Mouse (Mus musculus): ENCODE data around the gene Vezt. TPM values are rescaled to one million over a fixed set of nuclear protein-coding genes. Genes with fewer than 3 reads are reported as not detected.

The Vezt gene
- total and polyA plus RNA-seq, 3 experiments, result 9.5 to 13.5 TPM; not detected in 1

- no peak for TF ChIP-seq E2F4 (IDR thresholded peaks at IDR 0.05; ENCODE audit: borderline replicate concordance, low read depth, low read length)
- TF ChIP-seq ZC3H11A (IDR thresholded peaks at IDR 0.05; ENCODE audit: low read depth, low read length), result peak; percentile 58
- no peak for TF ChIP-seq GATA1 (IDR thresholded peaks at IDR 0.05; ENCODE audit: low read depth, low read length)
- no peak for TF ChIP-seq EP300 (IDR thresholded peaks at IDR 0.05; ENCODE audit: low read depth in 1 of 2, low read length in 2 of 2)
Observed at GRCm38 (mm10) chr10:94035658-94036374, at the start of gene Vezt, which contains the start of gene Fgd6 (continued).

GRCm38 (mm10) chr10:94082040-94082734, 46.6 kb upstream of the Vezt start:
- Histone ChIP-seq H3K9me3 (replicated peaks; ENCODE audit: insufficient read depth, low read length) (no peaks in the 10 kb centered on the region), H3K27me3 (ENCODE audit: control insufficient read depth in 1 of 2, insufficient read depth in 2 of 2, low read length in 2 of 2) (no peaks in the 10 kb centered on the region), H3K79me2 (ENCODE audit: control insufficient read depth, insufficient read depth, low read length, poor library complexity) (no peaks in the 10 kb centered on the region), H3K4me3 (ENCODE audit: control insufficient read depth in 1 of 2, insufficient read depth in 1 of 2, low read depth in 2 of 2, low read length in 2 of 2) (no peak overlapping the region), H3K36me3 (ENCODE audit: control insufficient read depth in 1 of 2, insufficient read depth in 2 of 2, low read length in 2 of 2) (peaks cover 0 to 10% of the 10 kb centered on the region in 2 experiments; a peak in 2 of 4 replicates), H3K27ac (ENCODE audit: control insufficient read depth, low read depth, low read length) (no peak overlapping the region), H3K9ac (ENCODE audit: control insufficient read depth, low read depth, low read length, poor library complexity, severe bottlenecking) (no peak overlapping the region; the same call in 1 of the 2 replicates), H3K4me1 (ENCODE audit: control insufficient read depth in 1 of 2, insufficient read depth in 2 of 2, low read length in 2 of 2) (peaks cover 6 to 11% of the 10 kb centered on the region in 2 experiments)
- TF ChIP-seq SIN3A (IDR thresholded peaks at IDR 0.05; ENCODE audit: low read length), result peak; percentile 32; the same call in 1 of the 2 replicates
- TF ChIP-seq MAFK (IDR thresholded peaks at IDR 0.05; ENCODE audit: borderline replicate concordance, low read depth, low read length), result no peak
- TF ChIP-seq TBP (IDR thresholded peaks at IDR 0.05; ENCODE audit: low read depth, low read length), result no peak
- TF ChIP-seq GABPA (IDR thresholded peaks at IDR 0.05; ENCODE audit: low read depth, low read length), result no peak
- TF ChIP-seq EP300 (IDR thresholded peaks at IDR 0.05; ENCODE audit: low read depth in 1 of 2, low read length in 2 of 2), result peak in 1 of 2 experiments; percentile 18; a peak in 1 of 4 replicates
- TF ChIP-seq NELFE (IDR thresholded peaks at IDR 0.05; ENCODE audit: low read depth, low read length), result no peak
- TF ChIP-seq ZC3H11A (IDR thresholded peaks at IDR 0.05; ENCODE audit: low read depth, low read length), result no peak
- TF ChIP-seq MAX (IDR thresholded peaks at IDR 0.05; ENCODE audit: low read length), result no peak
- peak; percentile 72; the same call in 1 of the 2 replicates for TF ChIP-seq ELF1 (IDR thresholded peaks at IDR 0.05; ENCODE audit: low read depth, low read length)
- no peak for TF ChIP-seq HCFC1 (IDR thresholded peaks at IDR 0.05; ENCODE audit: low read depth, low read length)
- DNase-seq (ENCODE audit: low read depth, low spot score), result peak; percentile 66

- Histone ChIP-seq H3K79me2 (ENCODE audit: control insufficient read depth, insufficient read depth, low read length, poor library complexity) (no peaks in the 10 kb centered on the region), H3K36me3 (ENCODE audit: control insufficient read depth in 1 of 2, insufficient read depth in 2 of 2, low read length in 2 of 2) (peaks cover 0 to 10% of the 10 kb centered on the region in 2 experiments; a peak in 2 of 4 replicates), H3K9ac (ENCODE audit: control insufficient read depth, low read depth, low read length, poor library complexity, severe bottlenecking) (no peak overlapping the region), H3K27ac (ENCODE audit: control insufficient read depth, low read depth, low read length) (no peak overlapping the region), H3K9me3 (replicated peaks; ENCODE audit: insufficient read depth, low read length) (no peaks in the 10 kb centered on the region), H3K4me1 (ENCODE audit: control insufficient read depth in 1 of 2, insufficient read depth in 2 of 2, low read length in 2 of 2) (peaks cover 6 to 11% of the 10 kb centered on the region in 2 experiments), H3K27me3 (ENCODE audit: control insufficient read depth in 1 of 2, insufficient read depth in 2 of 2, low read length in 2 of 2) (no peaks in the 10 kb centered on the region), H3K4me3 (ENCODE audit: control insufficient read depth in 1 of 2, insufficient read depth in 1 of 2, low read depth in 2 of 2, low read length in 2 of 2) (no peak overlapping the region)
- no peak for DNase-seq (ENCODE audit: low read depth, low spot score)
- no peak for TF ChIP-seq NRF1 (IDR thresholded peaks at IDR 0.05; ENCODE audit: insufficient read depth, low read depth, low read length, poor library complexity, severe bottlenecking)
- no peak for TF ChIP-seq ZKSCAN1 (IDR thresholded peaks at IDR 0.05; ENCODE audit: low read depth, low read length)
- no peak for TF ChIP-seq POLR2AphosphoS2 (IDR thresholded peaks at IDR 0.05; ENCODE audit: low read length)
- TF ChIP-seq JUND (IDR thresholded peaks at IDR 0.05; ENCODE audit: low read depth, low read length), result no peak
- TF ChIP-seq GATA1 (IDR thresholded peaks at IDR 0.05; ENCODE audit: low read depth, low read length), result no peak
- no peak for TF ChIP-seq GABPA (IDR thresholded peaks at IDR 0.05; ENCODE audit: low read depth, low read length)
- TF ChIP-seq MYB (IDR thresholded peaks at IDR 0.05; ENCODE audit: low read depth, low read length), result no peak
- no peak for TF ChIP-seq NELFE (IDR thresholded peaks at IDR 0.05; ENCODE audit: low read depth, low read length)
- no peak for TF ChIP-seq MAFK (IDR thresholded peaks at IDR 0.05; ENCODE audit: borderline replicate concordance, low read depth, low read length)
- no peak for TF ChIP-seq SMC3 (IDR thresholded peaks at IDR 0.05; ENCODE audit: low read depth, low read length)
- no peak for TF ChIP-seq ZC3H11A (IDR thresholded peaks at IDR 0.05; ENCODE audit: low read depth, low read length)
- TF ChIP-seq TCF12 (IDR thresholded peaks at IDR 0.05; ENCODE audit: low read depth, low read length), result no peak
- no peak for TF ChIP-seq MAX (IDR thresholded peaks at IDR 0.05; ENCODE audit: low read length)
- no peak for TF ChIP-seq ELF1 (IDR thresholded peaks at IDR 0.05; ENCODE audit: low read depth, low read length)
- TF ChIP-seq HCFC1 (IDR thresholded peaks at IDR 0.05; ENCODE audit: low read depth, low read length), result no peak
- no peak for TF ChIP-seq USF1 (IDR thresholded peaks at IDR 0.05; ENCODE audit: low read depth, low read length)
- no peak for TF ChIP-seq CHD2 (IDR thresholded peaks at IDR 0.05; ENCODE audit: low read length)
- no peak for TF ChIP-seq CTCF (IDR thresholded peaks at IDR 0.05 in 2 of 3, conservative IDR thresholded peaks at IDR 0.05 in 1 of 3; ENCODE audit: control insufficient read depth in 1 of 3, insufficient read depth in 1 of 3, low read depth in 2 of 3, low read length in 3 of 3, poor library complexity in 1 of 3, severe bottlenecking in 1 of 3)
Observed at GRCm38 (mm10) chr10:94080740-94081139, 45.1 kb upstream of the Vezt start.
